Mouse (Mus musculus) ES-E14 (cell line): Measurements from ENCODE around the gene Esyt2.

Experiments used
- CHD2 ChIP-seq: IDR thresholded peaks from 2 replicates; pipeline ENCODE4 v1.6.1; 2014; ENCODE audit warnings: mild to moderate bottlenecking, low read depth, low read length, inconsistent platforms
- HCFC1 ChIP-seq: IDR thresholded peaks from 2 replicates; pipeline ENCODE4 v1.6.1; 2012; ENCODE audit warnings: low read length, inconsistent platforms, borderline replicate concordance; ENCODE audit not compliant: insufficient read depth
- MAFK ChIP-seq: IDR thresholded peaks from 2 replicates; pipeline ENCODE4 v1.6.1; 2014; ENCODE audit warnings: mild to moderate bottlenecking, low read depth, low read length, inconsistent platforms; ENCODE audit not compliant: insufficient read depth
- ZNF384 ChIP-seq: IDR thresholded peaks from 2 replicates; pipeline ENCODE4 v1.6.1; 2012; ENCODE audit warnings: low read depth, low read length, inconsistent platforms

DNA sequence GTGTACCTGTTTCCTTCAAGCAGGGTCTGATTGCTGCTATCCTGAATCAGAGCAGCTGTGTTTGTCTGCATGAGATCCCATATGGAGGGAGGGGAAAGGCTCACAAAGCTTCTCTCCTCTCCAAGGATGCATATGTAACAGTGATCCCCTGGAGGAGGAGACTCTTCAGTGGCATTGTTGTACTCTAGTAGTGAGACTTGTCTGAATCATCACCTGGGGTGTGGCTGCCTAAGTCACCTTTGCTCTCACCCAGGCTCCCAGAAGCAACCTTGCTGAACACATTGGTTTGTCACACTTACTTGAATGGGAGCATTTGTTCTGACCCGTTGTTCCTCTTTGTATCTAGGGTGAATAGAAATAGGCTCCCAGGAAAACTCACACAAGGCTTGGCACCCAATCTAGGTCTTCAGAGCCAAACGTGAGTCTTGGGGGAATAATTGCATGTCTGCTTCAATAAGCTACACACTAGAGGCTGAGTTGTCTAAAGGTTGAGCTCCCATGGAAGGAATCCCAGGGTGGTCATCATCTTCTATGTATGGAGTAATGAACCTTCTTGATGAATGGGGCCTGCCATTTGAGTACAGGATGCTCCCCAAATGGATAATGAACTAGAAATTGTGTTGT, 115.2 kb downstream of the Esyt2 start:
- TF ChIP-seq CHD2 (no peak), MAFK (no peak), ZNF384 (no peak), HCFC1 (no peak)
